Mouse (Mus musculus) forebrain, embryonic 13.5 days (tissue): Measurements from ENCODE around the gene Ammecr1. TPM values are rescaled to one million over a fixed set of nuclear protein-coding genes. Genes with fewer than 3 reads are reported as not detected.

Experiments
- ATAC-seq: fragments of 200-750 bp; cut with Nextera tagmentation; 2 replicates; pipeline ENCODE4 v1.8.0; 2017
- H3K27ac ChIP-seq: fragments of 300-500 bp; sonication (generic); 2 replicates; pipeline ENCODE4 v1.5.1; 2015; ENCODE audit warnings: inconsistent platforms, mild to moderate bottlenecking, moderate library complexity
- H3K27me3 ChIP-seq: fragments of 300-500 bp; sonication (generic); 2 replicates; pipeline ENCODE4 v1.6.1; 2015; ENCODE audit warnings: mild to moderate bottlenecking, inconsistent platforms
- H3K36me3 ChIP-seq: fragments of 300-500 bp; sonication (generic); 2 replicates; pipeline ENCODE4 v1.6.1; 2015; ENCODE audit warnings: mild to moderate bottlenecking, inconsistent platforms; ENCODE audit not compliant: poor library complexity, severe bottlenecking
- H3K4me1 ChIP-seq: fragments of 300-500 bp; sonication (generic); 2 replicates; pipeline ENCODE4 v1.6.1; 2015; ENCODE audit warnings: inconsistent platforms
- H3K4me2 ChIP-seq: fragments of 300-500 bp; sonication (generic); 2 replicates; pipeline ENCODE4 v1.6.1; 2015; ENCODE audit warnings: inconsistent platforms, mild to moderate bottlenecking, moderate library complexity
- H3K4me3 ChIP-seq: fragments of 300-500 bp; sonication (generic); 2 replicates; pipeline ENCODE4 v1.5.1; 2015; ENCODE audit warnings: mild to moderate bottlenecking, inconsistent platforms
- H3K9ac ChIP-seq: fragments of 300-500 bp; sonication (generic); 2 replicates; pipeline ENCODE4 v1.6.1; 2015; ENCODE audit warnings: mild to moderate bottlenecking, inconsistent platforms
- H3K9me3 ChIP-seq: fragments of 300-500 bp; sonication (generic); replicated peaks from 2 replicates; pipeline ENCODE4 v1.6.1; 2016; ENCODE audit warnings: inconsistent platforms
- WGBS: fragments of 180-500 bp; shearing (Covaris S2); methylation state at CpG from one replicate; pipeline ENCODE4 v1.1.7; 2015; 5-methylcytosine and 5-hydroxymethylcytosine counted together
- polyA plus RNA-seq: library from polyadenylated mRNA; unstranded; fragments of >200 nt; fragmentation: Nextera tagmentation; extraction: Ambion mirVana; gene quantifications from 2 replicates; pipeline ENCODE4 v1.2.1, GENCODE M21; 2015

Gene Ammecr1
- polyA plus RNA-seq, 1 experiment from 2014 or later: 8.1 TPM

DNA sequence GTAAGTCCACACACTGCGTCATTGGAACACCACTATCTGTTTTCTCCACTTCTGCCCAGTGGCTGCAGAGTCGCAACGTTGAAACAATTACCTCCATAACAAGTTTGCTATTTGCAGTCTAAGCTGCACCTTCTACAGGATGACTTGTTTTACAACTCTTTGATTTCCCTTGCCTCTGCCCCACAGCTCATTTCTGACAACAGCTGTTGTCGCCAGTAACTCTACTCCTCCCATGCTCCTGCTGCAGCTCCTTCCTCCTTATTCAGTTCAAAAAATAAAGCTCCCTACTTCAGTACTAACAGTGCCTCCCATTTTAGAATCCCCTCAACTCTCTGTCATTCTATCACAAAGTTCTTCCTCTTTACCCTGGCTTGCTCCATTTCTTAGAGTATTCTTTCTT is 12.7 kb upstream of the Ammecr1 start:
- 79% methylated on average over 4 of the region's 4 CpGs for WGBS
- Histone ChIP-seq H3K9ac (no peak overlapping the region), H3K4me1 (no peaks in the 10 kb centered on the region), H3K27ac (no peak overlapping the region), H3K9me3 (no peaks in the 10 kb centered on the region), H3K36me3 (no peaks in the 10 kb centered on the region), H3K4me2 (no peak overlapping the region), H3K4me3 (no peak overlapping the region), H3K27me3 (peaks cover 4% of the 10 kb centered on the region; the same call in 1 of the 2 replicates)
- ATAC-seq: no peak

DNA sequence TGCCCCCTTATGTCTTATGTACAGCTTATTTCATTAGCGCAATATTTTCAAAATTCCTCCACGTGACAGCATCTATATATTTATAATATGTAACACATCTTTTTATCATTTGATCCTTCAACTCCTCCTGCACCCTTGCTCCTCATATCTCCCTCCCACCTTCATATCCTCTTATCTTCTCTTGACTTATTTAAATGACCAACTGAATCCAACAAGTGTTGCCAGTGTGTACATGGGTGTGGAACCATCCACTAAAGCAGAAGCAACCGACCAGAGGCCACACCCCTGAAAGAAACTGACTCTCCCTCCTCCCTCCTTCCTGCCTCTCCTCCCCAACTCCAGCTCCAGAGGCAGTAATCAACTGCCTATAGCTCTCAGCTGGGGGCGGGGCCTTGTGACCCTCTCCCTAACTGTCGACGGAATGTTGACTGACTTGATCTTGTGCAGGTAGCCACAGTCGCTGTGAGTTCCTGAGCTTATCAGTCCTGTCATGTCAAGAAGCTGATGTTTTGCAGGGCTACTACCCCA is 6.0 kb upstream of the Ammecr1 start:
- H3K4me1 ChIP-seq: no peaks in the 10 kb centered on the region
- 48% methylated on average over 7 of the region's 7 CpGs for WGBS
- peaks cover 4% of the 10 kb centered on the region; the same call in 1 of the 2 replicates for H3K27me3 ChIP-seq
- no peaks in the 10 kb centered on the region for H3K9me3 ChIP-seq
- H3K27ac ChIP-seq: no peak overlapping the region
- no peak overlapping the region for H3K4me3 ChIP-seq
- no peak overlapping the region for H3K9ac ChIP-seq
- no peak for ATAC-seq
- no peak overlapping the region for H3K4me2 ChIP-seq
- no peaks in the 10 kb centered on the region for H3K36me3 ChIP-seq

DNA sequence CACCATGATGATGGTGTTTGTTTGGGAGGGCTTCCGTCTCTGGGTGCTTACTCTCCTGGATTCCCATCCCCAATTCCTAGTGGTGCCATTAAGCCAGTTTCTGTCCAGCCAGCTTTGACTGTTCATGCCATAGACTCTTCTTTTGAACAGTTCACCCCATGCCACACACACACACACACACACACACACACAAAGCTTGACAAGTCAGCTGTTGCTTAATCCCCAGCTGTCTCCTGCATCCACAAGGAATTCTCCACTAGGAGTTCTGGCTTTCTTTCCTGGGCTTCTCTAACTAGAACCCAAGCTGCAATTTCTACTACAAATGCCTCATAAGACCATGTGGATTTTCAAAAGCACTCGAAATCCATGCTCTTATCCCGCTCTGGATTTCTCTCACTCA is 5.2 kb upstream of the Ammecr1 start:
- Histone ChIP-seq H3K27me3 (peaks cover 4% of the 10 kb centered on the region; the same call in 1 of the 2 replicates), H3K9ac (no peak overlapping the region), H3K4me2 (no peak overlapping the region), H3K4me1 (no peaks in the 10 kb centered on the region), H3K4me3 (no peak overlapping the region), H3K9me3 (no peaks in the 10 kb centered on the region), H3K36me3 (no peaks in the 10 kb centered on the region), H3K27ac (no peak overlapping the region)
- ATAC-seq: no peak
- WGBS: 80% methylated on average over 3 of the region's 3 CpGs

DNA sequence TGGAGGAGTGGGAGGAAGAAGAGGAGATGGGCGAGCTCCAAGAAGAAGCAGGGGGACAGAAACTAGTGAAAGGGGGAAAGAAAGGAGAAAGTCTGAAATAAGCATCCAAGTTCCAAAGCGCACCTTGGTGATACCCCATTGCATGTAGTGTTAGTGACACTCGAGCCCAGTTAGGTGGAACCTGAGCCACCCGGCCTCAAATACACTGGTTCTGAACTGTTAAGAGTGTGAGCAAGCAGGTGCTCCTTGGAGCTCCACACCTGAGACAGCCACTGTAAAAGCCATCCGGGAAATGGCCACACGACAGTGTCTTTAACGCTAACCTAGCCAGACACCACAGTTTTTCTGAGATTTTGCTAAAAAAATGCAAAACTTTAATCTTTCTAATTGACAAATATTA is 539 bp upstream of the Ammecr1 start:
- Histone ChIP-seq H3K36me3 (no peaks in the 10 kb centered on the region), H3K27ac (no peak overlapping the region), H3K9me3 (no peaks in the 10 kb centered on the region), H3K4me1 (no peaks in the 10 kb centered on the region), H3K27me3 (no peaks in the 10 kb centered on the region), H3K4me3 (peak overlapping the region; percentile 68), H3K4me2 (peak overlapping the region; percentile 52), H3K9ac (no peak overlapping the region)
- 37% methylated on average over 7 of the region's 7 CpGs for WGBS
- ATAC-seq: no peak; the same call in 1 of the 2 replicates

DNA sequence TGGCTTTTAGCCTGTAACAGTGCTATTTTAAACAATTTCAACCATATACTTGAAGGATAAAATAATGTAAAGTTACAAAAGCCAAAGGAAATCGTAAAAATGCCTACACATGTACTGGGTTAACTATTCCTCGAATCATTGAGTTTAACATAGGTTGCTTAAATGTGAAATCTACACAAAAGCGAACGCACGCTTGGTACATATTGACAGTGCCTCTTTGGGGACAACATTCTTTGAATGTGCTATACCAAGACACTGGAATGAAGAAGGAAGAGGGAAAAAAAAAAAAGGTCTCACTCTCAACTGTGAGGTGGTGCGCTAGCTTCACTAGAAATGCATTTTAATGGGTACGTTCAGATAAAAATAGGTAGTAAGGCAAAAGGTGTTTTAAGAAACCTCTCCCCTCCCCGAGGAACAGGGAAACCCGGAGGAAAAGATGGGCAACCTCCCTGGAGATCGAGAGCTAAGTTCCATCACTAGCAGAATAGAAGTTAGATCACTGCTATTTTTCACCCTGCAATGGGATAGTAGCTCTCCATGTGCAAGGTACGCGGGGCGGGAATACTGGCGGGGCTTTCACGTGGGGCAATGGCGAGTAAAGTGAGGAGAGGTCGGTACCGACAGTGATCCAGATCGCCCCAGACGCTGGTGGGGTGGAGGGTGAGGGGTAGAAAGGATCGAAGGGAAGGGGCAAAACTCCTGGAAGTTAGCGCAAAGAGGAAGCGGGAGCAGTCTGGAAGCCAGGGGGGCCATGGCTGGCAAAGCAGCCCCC is 1.1 kb downstream of the Ammecr1 start:
- H3K36me3 ChIP-seq: no peaks in the 10 kb centered on the region
- H3K4me2 ChIP-seq: peak overlapping the region; percentile 62
- H3K4me1 ChIP-seq: no peaks in the 10 kb centered on the region
- no peaks in the 10 kb centered on the region for H3K27me3 ChIP-seq
- H3K9ac ChIP-seq: peak overlapping the region; percentile 76
- no peak for ATAC-seq
- H3K9me3 ChIP-seq: no peaks in the 10 kb centered on the region
- peak overlapping the region; percentile 68 for H3K4me3 ChIP-seq
- WGBS: 21% methylated on average over 23 of the region's 23 CpGs
- no peak overlapping the region for H3K27ac ChIP-seq

DNA sequence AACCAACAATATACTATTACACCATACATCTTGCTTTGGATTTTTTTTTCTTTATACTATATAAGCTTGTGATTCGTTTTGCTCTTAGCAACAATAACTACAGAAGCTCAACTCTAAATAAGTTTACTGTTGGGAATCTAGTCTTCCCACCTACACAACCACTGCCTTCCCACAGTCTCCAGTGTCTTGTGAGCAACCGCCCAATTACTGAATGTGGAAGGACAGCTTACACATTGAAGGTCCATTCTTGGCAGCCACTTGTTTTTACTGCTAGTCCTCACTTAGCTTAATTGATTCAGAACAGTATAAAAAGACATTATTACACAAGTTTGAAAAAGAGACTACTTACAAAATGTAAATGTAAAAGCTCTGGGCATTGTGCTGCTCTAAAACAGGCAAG is 6.1 kb downstream of the Ammecr1 start:
- Histone ChIP-seq H3K36me3 (no peaks in the 10 kb centered on the region), H3K27ac (no peak overlapping the region), H3K4me1 (no peaks in the 10 kb centered on the region), H3K4me3 (no peak overlapping the region), H3K4me2 (no peak overlapping the region), H3K9me3 (no peaks in the 10 kb centered on the region), H3K9ac (no peak overlapping the region), H3K27me3 (no peaks in the 10 kb centered on the region)
- 45% methylated on average over 2 of the region's 2 CpGs for WGBS
- no peak for ATAC-seq

DNA sequence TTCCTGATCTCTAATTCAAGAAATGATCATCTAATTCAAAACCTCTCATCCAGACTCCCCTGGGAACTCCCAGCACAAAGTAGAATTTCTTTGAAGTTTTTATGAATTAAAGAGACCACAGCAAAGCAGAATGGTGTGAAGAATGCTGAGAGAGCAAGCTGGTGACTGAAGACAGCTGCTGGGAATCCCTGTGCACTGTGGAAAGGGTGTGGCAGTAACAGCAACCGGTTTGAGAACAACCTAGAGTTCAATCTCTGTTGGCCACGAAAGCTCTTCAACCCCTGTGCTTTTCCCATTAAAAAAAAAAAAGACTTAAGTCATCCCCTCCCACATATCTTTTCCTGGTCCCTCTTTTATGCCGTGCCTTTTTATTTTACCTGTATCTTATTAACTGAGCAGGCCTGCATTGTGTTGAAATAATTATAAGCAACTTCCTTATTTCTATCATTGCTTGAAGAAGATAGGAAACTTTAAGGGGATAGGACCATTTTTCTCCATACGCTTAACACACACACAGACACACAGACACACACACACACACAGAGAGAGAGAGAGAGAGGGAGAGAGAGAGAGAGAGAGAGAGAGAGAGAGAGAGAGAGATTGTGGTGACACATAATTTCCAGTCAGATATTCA is 6.7 kb downstream of the Ammecr1 start:
- Histone ChIP-seq H3K27ac (no peak overlapping the region), H3K9ac (no peak overlapping the region), H3K4me1 (no peaks in the 10 kb centered on the region), H3K27me3 (no peaks in the 10 kb centered on the region), H3K4me3 (no peak overlapping the region), H3K9me3 (no peaks in the 10 kb centered on the region), H3K36me3 (no peaks in the 10 kb centered on the region), H3K4me2 (no peak overlapping the region)
- ATAC-seq: no peak
- WGBS: 69% methylated on average over 4 of the region's 4 CpGs

DNA sequence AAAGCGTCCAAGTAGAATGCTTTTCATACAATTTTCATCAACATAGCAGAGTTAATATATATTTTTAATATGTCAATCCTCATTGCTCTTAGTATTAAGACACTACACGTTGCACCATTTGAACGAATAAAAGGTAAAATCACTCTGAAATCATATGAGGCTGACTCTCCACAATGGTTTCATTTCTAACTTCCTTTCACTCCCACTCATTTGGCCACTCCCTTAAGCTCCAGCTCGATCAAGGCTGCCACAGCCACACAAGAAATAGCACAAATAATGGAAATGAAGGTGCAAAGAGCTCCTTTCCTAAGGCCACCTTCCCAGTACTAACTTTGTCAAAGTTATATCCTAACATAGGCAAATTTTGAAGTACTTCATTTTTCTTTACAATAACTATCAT is 38.1 kb downstream of the Ammecr1 start:
- no peak for ATAC-seq
- WGBS: 83% methylated on average over 4 of the region's 4 CpGs
- Histone ChIP-seq H3K9me3 (no peaks in the 10 kb centered on the region), H3K27ac (no peak overlapping the region), H3K4me2 (no peak overlapping the region), H3K4me1 (no peaks in the 10 kb centered on the region), H3K27me3 (no peaks in the 10 kb centered on the region), H3K36me3 (no peaks in the 10 kb centered on the region), H3K4me3 (no peak overlapping the region), H3K9ac (no peak overlapping the region)

DNA sequence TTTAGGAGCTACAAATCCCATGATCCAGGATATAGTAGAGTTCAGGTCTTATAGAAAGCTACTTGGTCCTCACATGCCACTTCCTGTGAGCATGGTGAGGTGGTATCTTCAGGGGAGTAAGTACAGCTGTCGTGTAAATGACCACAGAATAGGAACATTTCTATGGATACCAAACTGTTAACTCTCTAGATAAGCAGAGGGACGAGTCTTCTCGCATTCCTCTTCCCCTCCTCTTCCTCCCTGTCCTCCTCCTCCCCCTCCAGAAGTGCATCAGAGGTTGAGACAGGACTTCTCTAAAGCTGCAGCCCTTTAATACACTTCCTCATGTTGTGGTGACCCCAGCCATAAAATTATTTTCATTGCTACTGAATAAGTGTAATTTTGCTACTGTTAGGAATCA is 49.1 kb downstream of the Ammecr1 start:
- H3K4me3 ChIP-seq: no peak overlapping the region
- no peaks in the 10 kb centered on the region for H3K4me1 ChIP-seq
- 70% methylated on average over 3 of the region's 3 CpGs for WGBS
- H3K36me3 ChIP-seq: no peaks in the 10 kb centered on the region
- no peak overlapping the region for H3K9ac ChIP-seq
- no peaks in the 10 kb centered on the region for H3K9me3 ChIP-seq
- no peak overlapping the region for H3K4me2 ChIP-seq
- H3K27ac ChIP-seq: no peak overlapping the region
- no peak for ATAC-seq
- H3K27me3 ChIP-seq: no peaks in the 10 kb centered on the region

DNA sequence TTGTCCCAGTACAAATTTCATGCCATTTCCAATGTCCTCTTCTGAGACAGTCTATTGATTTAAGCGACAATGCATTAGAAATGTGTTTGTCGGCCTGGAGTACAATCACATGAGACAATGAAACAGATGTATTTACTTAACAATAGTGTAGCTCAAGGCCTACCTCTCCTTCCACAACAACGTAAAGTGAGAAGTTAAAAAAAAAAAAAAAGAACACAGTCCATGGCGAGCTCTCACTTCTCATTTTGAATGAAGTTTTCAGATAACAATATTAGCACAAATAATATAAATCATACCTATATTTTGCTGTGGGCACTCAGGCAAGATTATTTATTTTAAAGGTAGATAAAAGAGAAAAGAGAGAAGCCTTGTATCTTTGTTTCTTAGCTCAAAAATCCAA is 49.8 kb downstream of the Ammecr1 start:
- no peak for ATAC-seq
- WGBS: 78% methylated on average over 4 of the region's 4 CpGs
- Histone ChIP-seq H3K27me3 (no peaks in the 10 kb centered on the region), H3K9ac (no peak overlapping the region), H3K27ac (no peak overlapping the region), H3K4me1 (no peaks in the 10 kb centered on the region), H3K36me3 (no peaks in the 10 kb centered on the region), H3K4me3 (no peak overlapping the region), H3K4me2 (no peak overlapping the region), H3K9me3 (no peaks in the 10 kb centered on the region)

DNA sequence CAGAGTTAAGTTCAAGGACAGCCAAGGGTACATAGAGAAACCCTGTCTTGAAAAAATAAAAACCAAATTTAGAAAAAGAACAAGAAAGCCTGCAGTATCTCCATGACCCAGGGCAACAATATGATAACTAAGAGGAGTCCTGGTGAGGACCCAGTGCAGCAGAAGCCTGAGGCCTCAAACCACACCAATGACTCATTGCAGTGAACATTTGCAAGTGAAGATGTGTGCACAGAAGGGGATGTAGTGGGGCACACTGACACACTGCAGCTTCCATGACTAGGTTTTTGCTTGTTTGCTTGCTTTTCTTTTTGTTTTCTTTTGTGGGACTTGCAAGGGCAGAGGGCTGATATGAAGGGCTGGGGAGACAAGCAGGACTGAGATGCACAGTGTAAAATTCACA is 52.3 kb downstream of the Ammecr1 start:
- H3K4me2 ChIP-seq: no peak overlapping the region

DNA sequence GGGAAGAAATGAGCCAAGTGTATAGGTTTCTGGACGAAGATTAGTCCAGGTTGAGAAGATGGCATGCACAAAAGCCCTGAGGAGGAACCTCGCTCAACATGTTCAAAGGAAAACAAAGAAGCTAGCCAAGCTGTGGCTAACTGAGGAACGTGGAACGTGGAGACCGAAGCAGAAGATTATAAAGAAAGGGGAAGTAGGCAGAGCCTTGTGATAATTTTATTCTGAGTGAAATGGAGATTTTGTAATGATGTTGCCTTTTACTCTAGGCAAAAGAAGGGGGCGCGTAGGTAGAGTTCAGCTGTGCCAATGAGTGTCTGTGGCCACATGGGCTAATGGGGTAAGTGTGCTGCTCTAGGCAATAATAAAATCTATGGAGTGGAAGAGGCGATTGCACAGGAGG is 62.7 kb downstream of the Ammecr1 start:
- Histone ChIP-seq H3K36me3 (no peaks in the 10 kb centered on the region), H3K9ac (no peak overlapping the region), H3K9me3 (no peaks in the 10 kb centered on the region), H3K4me3 (no peak overlapping the region), H3K27me3 (no peaks in the 10 kb centered on the region), H3K27ac (no peak overlapping the region), H3K4me2 (no peak overlapping the region), H3K4me1 (no peaks in the 10 kb centered on the region)
- 82% methylated on average over 8 of the region's 8 CpGs for WGBS
- no peak for ATAC-seq

More for the DNA sequence above, 52.3 kb downstream of the Ammecr1 start:
- H3K9ac ChIP-seq: no peak overlapping the region
- no peaks in the 10 kb centered on the region for H3K36me3 ChIP-seq
- H3K4me3 ChIP-seq: no peak overlapping the region
- ATAC-seq: no peak
- H3K27me3 ChIP-seq: no peaks in the 10 kb centered on the region
- no peaks in the 10 kb centered on the region for H3K4me1 ChIP-seq
- no peaks in the 10 kb centered on the region for H3K9me3 ChIP-seq
- H3K27ac ChIP-seq: no peak overlapping the region
